ENCODE assay signal across 8 mouse cellular contexts in the genomic region with DNA sequence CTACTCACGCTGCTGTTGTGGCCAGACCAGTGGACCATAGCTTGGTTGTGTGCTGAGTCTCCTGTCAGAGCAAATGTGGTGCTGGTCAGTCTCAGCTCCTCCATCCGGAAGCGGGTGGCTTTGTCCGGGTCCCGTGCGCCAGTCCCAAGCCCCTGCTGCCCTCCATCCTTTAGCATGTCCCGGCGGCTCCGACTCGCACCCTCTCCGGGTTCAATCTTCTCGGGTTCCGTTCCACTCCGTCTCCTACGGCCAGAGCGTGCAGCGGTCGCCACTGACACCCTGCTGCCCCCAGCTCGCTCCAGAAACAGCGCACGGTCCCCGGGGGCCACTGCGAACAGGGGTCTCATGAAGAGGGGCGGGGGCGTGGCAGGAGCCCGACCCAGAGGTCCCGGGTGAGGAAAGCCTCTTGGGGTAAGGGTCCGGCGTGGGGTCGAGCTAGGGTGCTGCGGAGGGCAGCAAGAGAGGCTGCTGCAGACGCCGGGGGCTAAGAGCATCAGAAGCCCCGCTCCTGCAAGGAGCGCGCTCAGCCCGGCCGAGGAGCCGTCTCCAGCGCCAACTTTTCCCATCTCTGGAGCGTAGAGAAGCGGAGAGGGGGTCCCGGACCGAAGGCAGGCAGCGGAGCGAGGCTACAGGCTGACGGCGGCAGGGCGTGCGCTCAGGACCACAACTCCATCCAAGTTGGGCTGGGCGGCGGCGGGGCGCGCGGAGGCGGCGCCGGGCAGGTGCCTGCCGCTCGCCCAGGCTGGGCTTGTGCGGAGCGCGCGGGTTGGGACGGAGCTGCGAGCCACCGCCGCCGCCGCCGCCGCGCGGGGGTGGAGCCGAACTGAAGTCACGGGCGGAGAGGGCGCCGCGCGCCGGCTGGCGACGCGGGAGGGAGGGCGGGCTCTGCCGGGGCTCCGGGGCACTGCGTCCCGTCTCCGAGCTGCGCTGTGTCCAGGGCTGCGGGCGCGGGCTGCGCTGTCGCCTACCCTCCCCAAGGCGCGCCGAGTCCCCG. TPM values are rescaled to one million over a fixed set of nuclear protein-coding genes. Genes with fewer than 3 reads are reported as not detected.
DNase-seq lines count a peak whose midpoint lies in the region; ATAC-seq lines count a peak whose summit lies in the region.

A gene (minus strand): TSS at position 744 of the 994 bp plus-strand sequence.

- peak within 1 kb of the TSS; percentile 54 for H3K4me3 ChIP-seq in limb, embryonic 15.5 days

- peaks cover 8% of the 10 kb centered on the region for H3K4me1 ChIP-seq in limb, embryonic 15.5 days

- peaks cover 28% of the 10 kb centered on the region for H3K27me3 ChIP-seq in limb, embryonic 15.5 days

- no peaks in the 10 kb centered on the region for H3K36me3 ChIP-seq in limb, embryonic 15.5 days

- DNase-seq in layer of hippocampus, adult 11-12 months (ENCODE audit: low spot score): peak; percentile 53
- DNase-seq in layer of hippocampus, adult 9-10 months (ENCODE audit: low spot score): no peak
- peak; percentile 75 for DNase-seq in embryo, embryonic 10.5 days (ENCODE audit: low spot score)
- DNase-seq in gastrocnemius, postnatal 4 days (ENCODE audit: low spot score in 2 of 2): peak; percentile 33 to 49
- peak; percentile 20 for DNase-seq in kidney, adult 9 months
- peak; percentile 6 for DNase-seq in ovary, adult 18-20 months (ENCODE audit: low spot score)
- DNase-seq in urinary bladder, postnatal 4 days (ENCODE audit: low spot score in 2 of 2): peak; percentile 22 to 60

- ATAC-seq in limb, embryonic 15.5 days (ENCODE audit: insufficient number of reproducible peaks, low FRiP score, low TSS enrichment, low read depth): peak; percentile 58

- no peaks in the 10 kb centered on the region for H3K9me3 ChIP-seq in limb, embryonic 15.5 days

- H3K27ac ChIP-seq in limb, embryonic 15.5 days: no peak within 1 kb of the TSS

- peak within 1 kb of the TSS; percentile 95 for H3K4me2 ChIP-seq in limb, embryonic 15.5 days

- WGBS in limb, embryonic 15.5 days: under 1% methylated on average over 78 of the region's 102 CpGs

- no peak within 1 kb of the TSS for H3K9ac ChIP-seq in limb, embryonic 15.5 days

RNA-seq across cellular contexts. Expression of the gene that starts here (rescaled TPM):
- 1 to 10 TPM; 1.6 to 2.4 TPM for total RNA-seq in gastrocnemius, postnatal 4 days (2021)
- 2.0 and 2.1 TPM in 2 replicates for polyA plus RNA-seq in limb, embryonic 15.5 days (2015; fragmentation: Nextera tagmentation; extraction: Ambion mirVana)
